Mouse (Mus musculus) liver, embryonic 14.5 days (tissue): ENCODE measurements around the gene Gm20765. TPM values are rescaled to one million over a fixed set of nuclear protein-coding genes. Genes with fewer than 3 reads are reported as not detected.
"Not testable (repeated sequence)": the region's sequence is repeated elsewhere in the genome, so short reads cannot be mapped to it uniquely, and the experiment has no call there.

Source experiments
- ATAC-seq: fragments of 200-750 bp; cut with Nextera tagmentation; 2 replicates; pipeline ENCODE4 v1.8.0; 2017; ENCODE audit warnings: moderate number of reproducible peaks, mild to moderate bottlenecking, moderate library complexity; ENCODE audit not compliant: insufficient read depth
- DNase-seq, 3 experiments: peaks; one replicate each; pipeline ENCODE4 v3.0.0-alpha.2; 2012 to 2013; ENCODE audit warnings: low read depth in 3 of 3, low spot score in 3 of 3
- H3K27ac ChIP-seq: fragments of 300-500 bp; sonication (generic); 2 replicates; pipeline ENCODE4 v1.5.1; 2014; ENCODE audit warnings: moderate library complexity, mild to moderate bottlenecking, control low read depth, inconsistent platforms
- H3K27me3 ChIP-seq: fragments of 300-500 bp; sonication (generic); 2 replicates; pipeline ENCODE4 v1.6.1; 2014; ENCODE audit warnings: mild to moderate bottlenecking, low read length, moderate library complexity; ENCODE audit not compliant: control insufficient read depth, insufficient read depth
- H3K36me3 ChIP-seq: fragments of 300-500 bp; sonication (generic); replicated peaks from 2 replicates; pipeline ENCODE4 v1.6.1; 2014; ENCODE audit warnings: low read depth; ENCODE audit not compliant: control insufficient read depth, insufficient read depth
- H3K4me1 ChIP-seq, 2 experiments: fragments of 200-500 bp in 1 of 2; fragments of 300-500 bp in 1 of 2; sonication (generic) in 1 of 2; replicated peaks; 2 replicates each; pipeline ENCODE4 v1.6.1; 2012 to 2014; ENCODE audit warnings: antibody characterized with exemption in 1 of 2, inconsistent platforms in 1 of 2, low read length in 1 of 2; ENCODE audit not compliant: control insufficient read depth in 2 of 2, insufficient read depth in 2 of 2
- H3K4me2 ChIP-seq: fragments of 300-500 bp; sonication (generic); 2 replicates; pipeline ENCODE4 v1.6.1; 2014; ENCODE audit warnings: low read depth, mild to moderate bottlenecking, control low read depth, moderate library complexity
- H3K4me3 ChIP-seq, 2 experiments: fragments of 200-500 bp in 1 of 2; fragments of 300-500 bp in 1 of 2; sonication (generic) in 1 of 2; 2 replicates each; pipeline ENCODE4 v1.5.1; 2012 to 2014; ENCODE audit warnings: low read depth in 2 of 2, low read length in 2 of 2, mild to moderate bottlenecking in 2 of 2, control low read depth in 1 of 2, inconsistent platforms in 1 of 2, moderate library complexity in 1 of 2; ENCODE audit not compliant: insufficient read depth in 1 of 2
- H3K9ac ChIP-seq: fragments of 300-500 bp; sonication (generic); replicated peaks from 2 replicates; pipeline ENCODE4 v1.6.1; 2014; ENCODE audit warnings: mild to moderate bottlenecking, control low read depth, moderate library complexity
- H3K9me3 ChIP-seq: fragments of 300-500 bp; sonication (generic); 2 replicates; pipeline ENCODE4 v1.6.1; 2016; ENCODE audit warnings: low read length, mixed read lengths; ENCODE audit not compliant: control insufficient read depth
- WGBS: fragments of 180-500 bp; shearing (Covaris S2); extraction: QIAGEN DNeasy Blood & Tissue Kit; methylation state at CpG from one replicate; pipeline ENCODE4 v1.1.7; 2014; ENCODE audit not compliant: insufficient replicate concordance; 5-methylcytosine and 5-hydroxymethylcytosine counted together
- polyA plus RNA-seq, 2 experiments: library from polyadenylated mRNA; depleted of rRNA in 1 of 2; stranded (reverse) in 1 of 2; unstranded in 1 of 2; fragments of >200 nt; fragmentation: Nextera tagmentation in 1 of 2; extraction: Ambion mirVana in 1 of 2; gene quantifications; 2 replicates each; pipeline versions ENCODE4 v1.2.1 to v1.2.3; 2012 to 2014

Gm20765 gene
- polyA plus RNA-seq (2012; rRNA removed), result not detected in 2 replicates
- not detected in 2 replicates for polyA plus RNA-seq (2014; fragmentation: Nextera tagmentation; extraction: Ambion mirVana)

DNA sequence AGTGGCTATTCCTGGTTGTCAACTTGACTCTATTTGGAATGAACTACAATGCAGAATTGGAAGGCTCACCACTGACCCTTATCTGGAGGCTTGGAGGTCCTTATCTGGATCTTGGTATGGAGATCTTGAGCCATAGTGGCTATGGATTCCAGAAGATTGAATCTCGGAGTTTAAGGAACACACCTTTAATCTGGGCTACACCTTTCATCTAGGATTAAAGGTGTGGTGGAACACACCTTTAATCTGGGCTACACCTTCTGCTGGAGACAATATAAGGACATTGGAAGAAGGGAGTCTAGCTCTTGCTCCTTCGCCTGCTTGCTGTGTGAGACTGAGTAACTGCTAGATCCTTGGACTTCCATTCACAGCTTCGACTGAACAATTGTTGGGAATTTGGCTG is at the start of gene Gm20765:
Gene Gm20765 (plus strand): TSS at position 301 of the 400 bp plus-strand sequence.
- H3K36me3 ChIP-seq, H3K4me1 ChIP-seq, H3K4me2 ChIP-seq, ATAC-seq, H3K9ac ChIP-seq, H3K9me3 ChIP-seq, DNase-seq, H3K27me3 ChIP-seq, H3K27ac ChIP-seq, H3K4me3 ChIP-seq: not testable (repeated sequence)
- no CpG with 5 or more reads among the region's 3 CpGs for WGBS

DNA sequence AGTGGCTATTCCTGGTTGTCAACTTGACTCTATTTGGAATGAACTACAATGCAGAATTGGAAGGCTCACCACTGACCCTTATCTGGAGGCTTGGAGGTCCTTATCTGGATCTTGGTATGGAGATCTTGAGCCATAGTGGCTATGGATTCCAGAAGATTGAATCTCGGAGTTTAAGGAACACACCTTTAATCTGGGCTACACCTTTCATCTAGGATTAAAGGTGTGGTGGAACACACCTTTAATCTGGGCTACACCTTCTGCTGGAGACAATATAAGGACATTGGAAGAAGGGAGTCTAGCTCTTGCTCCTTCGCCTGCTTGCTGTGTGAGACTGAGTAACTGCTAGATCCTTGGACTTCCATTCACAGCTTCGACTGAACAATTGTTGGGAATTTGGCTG is 42.6 kb upstream of the Gm20765 start, which contains the start of gene Gm21293:
Gene Gm21293 (plus strand): TSS at position 301 of the 400 bp plus-strand sequence.
- H3K9me3 ChIP-seq, H3K9ac ChIP-seq, DNase-seq, ATAC-seq, H3K27me3 ChIP-seq, H3K36me3 ChIP-seq, H3K4me1 ChIP-seq, H3K4me3 ChIP-seq, H3K4me2 ChIP-seq, H3K27ac ChIP-seq: not testable (repeated sequence)
- WGBS, result no CpG with 5 or more reads among the region's 3 CpGs

DNA sequence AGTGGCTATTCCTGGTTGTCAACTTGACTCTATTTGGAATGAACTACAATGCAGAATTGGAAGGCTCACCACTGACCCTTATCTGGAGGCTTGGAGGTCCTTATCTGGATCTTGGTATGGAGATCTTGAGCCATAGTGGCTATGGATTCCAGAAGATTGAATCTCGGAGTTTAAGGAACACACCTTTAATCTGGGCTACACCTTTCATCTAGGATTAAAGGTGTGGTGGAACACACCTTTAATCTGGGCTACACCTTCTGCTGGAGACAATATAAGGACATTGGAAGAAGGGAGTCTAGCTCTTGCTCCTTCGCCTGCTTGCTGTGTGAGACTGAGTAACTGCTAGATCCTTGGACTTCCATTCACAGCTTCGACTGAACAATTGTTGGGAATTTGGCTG is 34.1 kb upstream of the Gm20765 start, which contains the start of gene Gm6763:
Gene Gm6763 (plus strand): TSS at position 301 of the 400 bp plus-strand sequence.
- not testable (repeated sequence) for H3K9me3 ChIP-seq, H3K36me3 ChIP-seq, H3K4me2 ChIP-seq, ATAC-seq, H3K9ac ChIP-seq, H3K27ac ChIP-seq, H3K27me3 ChIP-seq, H3K4me3 ChIP-seq, DNase-seq, H3K4me1 ChIP-seq
- WGBS, result no CpG with 5 or more reads among the region's 3 CpGs

DNA sequence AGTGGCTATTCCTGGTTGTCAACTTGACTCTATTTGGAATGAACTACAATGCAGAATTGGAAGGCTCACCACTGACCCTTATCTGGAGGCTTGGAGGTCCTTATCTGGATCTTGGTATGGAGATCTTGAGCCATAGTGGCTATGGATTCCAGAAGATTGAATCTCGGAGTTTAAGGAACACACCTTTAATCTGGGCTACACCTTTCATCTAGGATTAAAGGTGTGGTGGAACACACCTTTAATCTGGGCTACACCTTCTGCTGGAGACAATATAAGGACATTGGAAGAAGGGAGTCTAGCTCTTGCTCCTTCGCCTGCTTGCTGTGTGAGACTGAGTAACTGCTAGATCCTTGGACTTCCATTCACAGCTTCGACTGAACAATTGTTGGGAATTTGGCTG is 25.6 kb upstream of the Gm20765 start, which contains the start of gene Gm8764:
Gene Gm8764 (plus strand): TSS at position 301 of the 400 bp plus-strand sequence.
- not testable (repeated sequence) for ATAC-seq, H3K4me2 ChIP-seq, H3K9me3 ChIP-seq, H3K27me3 ChIP-seq, H3K27ac ChIP-seq, H3K36me3 ChIP-seq, DNase-seq, H3K4me1 ChIP-seq, H3K9ac ChIP-seq, H3K4me3 ChIP-seq
- no CpG with 5 or more reads among the region's 3 CpGs for WGBS

DNA sequence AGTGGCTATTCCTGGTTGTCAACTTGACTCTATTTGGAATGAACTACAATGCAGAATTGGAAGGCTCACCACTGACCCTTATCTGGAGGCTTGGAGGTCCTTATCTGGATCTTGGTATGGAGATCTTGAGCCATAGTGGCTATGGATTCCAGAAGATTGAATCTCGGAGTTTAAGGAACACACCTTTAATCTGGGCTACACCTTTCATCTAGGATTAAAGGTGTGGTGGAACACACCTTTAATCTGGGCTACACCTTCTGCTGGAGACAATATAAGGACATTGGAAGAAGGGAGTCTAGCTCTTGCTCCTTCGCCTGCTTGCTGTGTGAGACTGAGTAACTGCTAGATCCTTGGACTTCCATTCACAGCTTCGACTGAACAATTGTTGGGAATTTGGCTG is 17.1 kb upstream of the Gm20765 start, which contains the start of gene Gm21304:
Gene Gm21304 (plus strand): TSS at position 301 of the 400 bp plus-strand sequence.
- H3K36me3 ChIP-seq, ATAC-seq, DNase-seq, H3K4me2 ChIP-seq, H3K27ac ChIP-seq, H3K4me1 ChIP-seq, H3K9me3 ChIP-seq, H3K4me3 ChIP-seq, H3K27me3 ChIP-seq, H3K9ac ChIP-seq: not testable (repeated sequence)
- no CpG with 5 or more reads among the region's 3 CpGs for WGBS

DNA sequence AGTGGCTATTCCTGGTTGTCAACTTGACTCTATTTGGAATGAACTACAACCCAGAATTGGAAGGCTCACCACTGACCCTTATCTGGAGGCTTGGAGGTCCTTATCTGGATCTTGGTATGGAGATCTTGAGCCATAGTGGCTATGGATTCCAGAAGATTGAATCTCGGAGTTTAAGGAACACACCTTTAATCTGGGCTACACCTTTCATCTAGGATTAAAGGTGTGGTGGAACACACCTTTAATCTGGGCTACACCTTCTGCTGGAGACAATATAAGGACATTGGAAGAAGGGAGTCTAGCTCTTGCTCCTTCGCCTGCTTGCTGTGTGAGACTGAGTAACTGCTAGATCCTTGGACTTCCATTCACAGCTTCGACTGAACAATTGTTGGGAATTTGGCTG is 8.6 kb upstream of the Gm20765 start, which contains the start of gene Gm21312:
Gene Gm21312 (plus strand): TSS at position 301 of the 400 bp plus-strand sequence.
- H3K4me3 ChIP-seq, H3K9ac ChIP-seq, DNase-seq, H3K4me2 ChIP-seq, H3K4me1 ChIP-seq, H3K27me3 ChIP-seq, ATAC-seq, H3K36me3 ChIP-seq, H3K27ac ChIP-seq, H3K9me3 ChIP-seq: not testable (repeated sequence)
- WGBS, result no CpG with 5 or more reads among the region's 3 CpGs

DNA sequence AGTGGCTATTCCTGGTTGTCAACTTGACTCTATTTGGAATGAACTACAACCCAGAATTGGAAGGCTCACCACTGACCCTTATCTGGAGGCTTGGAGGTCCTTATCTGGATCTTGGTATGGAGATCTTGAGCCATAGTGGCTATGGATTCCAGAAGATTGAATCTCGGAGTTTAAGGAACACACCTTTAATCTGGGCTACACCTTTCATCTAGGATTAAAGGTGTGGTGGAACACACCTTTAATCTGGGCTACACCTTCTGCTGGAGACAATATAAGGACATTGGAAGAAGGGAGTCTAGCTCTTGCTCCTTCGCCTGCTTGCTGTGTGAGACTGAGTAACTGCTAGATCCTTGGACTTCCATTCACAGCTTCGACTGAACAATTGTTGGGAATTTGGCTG is 8.4 kb downstream of the Gm20765 start, which contains the start of gene Gm4340:
Gene Gm4340 (plus strand): TSS at position 301 of the 400 bp plus-strand sequence.
- not testable (repeated sequence) for H3K4me3 ChIP-seq, H3K36me3 ChIP-seq, H3K4me1 ChIP-seq, H3K27me3 ChIP-seq, H3K27ac ChIP-seq, H3K9me3 ChIP-seq, DNase-seq, H3K9ac ChIP-seq, H3K4me2 ChIP-seq, ATAC-seq
- WGBS, result no CpG with 5 or more reads among the region's 3 CpGs
